Mouse (Mus musculus): ENCODE results near the gene Kcnd3. TPM values are rescaled to one million over a fixed set of nuclear protein-coding genes. Genes with fewer than 3 reads are reported as not detected.

Kcnd3 gene
- total RNA-seq, 2 experiments from 2014 or later: 0.70 to 0.88 TPM

DNA sequence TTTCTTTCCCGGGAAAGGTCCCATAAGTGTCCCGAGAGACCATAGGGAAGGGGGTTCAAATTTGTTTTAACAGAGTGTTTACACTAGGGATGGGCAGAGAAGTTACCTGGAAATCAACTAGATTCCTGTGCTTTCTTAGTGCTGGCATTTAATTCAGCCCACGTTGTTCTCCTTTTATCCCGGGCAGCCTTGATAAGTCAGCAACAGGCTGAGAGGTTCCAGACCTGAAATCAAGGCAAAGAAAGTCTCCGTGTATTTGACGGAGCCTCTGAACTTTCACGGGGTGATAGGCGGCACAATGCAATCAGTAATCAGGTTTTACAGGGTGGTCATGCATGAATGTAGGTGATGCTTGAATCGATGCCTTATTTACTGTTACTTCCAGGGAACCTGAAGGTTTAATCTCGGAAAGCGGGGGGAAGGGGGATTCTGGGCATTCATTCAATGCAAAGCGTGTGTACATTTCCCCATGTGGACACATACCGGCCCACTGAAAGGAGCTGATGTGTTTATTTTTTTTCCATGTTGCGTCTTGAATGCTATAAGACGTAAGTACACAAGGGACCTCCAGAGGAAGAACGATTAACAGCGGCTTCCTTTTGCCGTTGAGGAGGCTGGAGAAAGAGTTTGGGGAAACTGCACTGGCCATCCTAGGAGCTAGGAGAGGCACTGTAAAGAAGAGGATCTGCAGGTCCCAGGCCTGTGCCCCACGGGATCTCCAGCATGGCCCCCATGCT, 1.3 kb downstream of the Kcnd3 start:
- DNase-seq (ENCODE audit: low spot score in 2 of 2): no peak

- no peak for DNase-seq (ENCODE audit: low spot score in 2 of 2)
Measured at GRCm38 (mm10) chr3:105457657-105458056, 5.5 kb downstream of the Kcnd3 start.

GRCm38 (mm10) chr3:105466538-105466937, 14.4 kb downstream of the Kcnd3 start:
- no peak for DNase-seq (ENCODE audit: low spot score in 2 of 2)

- no peak for DNase-seq (ENCODE audit: low spot score in 2 of 2)
Measured at GRCm38 (mm10) chr3:105472564-105472963, 20.4 kb downstream of the Kcnd3 start.

DNA sequence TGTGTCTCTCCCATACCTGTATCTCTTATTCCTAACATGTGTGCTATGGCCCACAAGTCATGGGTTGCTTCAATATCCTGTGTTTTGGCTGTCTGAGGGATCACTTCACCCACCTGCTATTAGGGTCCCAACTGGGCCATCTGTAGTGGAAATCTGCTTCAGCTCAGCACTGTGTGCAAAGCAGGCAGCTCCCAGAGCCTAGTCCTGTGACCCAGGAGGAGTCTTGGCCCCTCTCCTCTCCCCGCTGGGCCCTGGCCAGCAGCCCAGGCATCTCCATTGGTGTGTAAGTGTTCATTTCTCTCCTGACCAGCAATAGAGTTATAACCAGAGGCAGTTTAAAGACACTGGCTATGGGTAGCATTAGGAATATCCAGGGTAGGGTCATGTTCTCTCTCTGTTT, 24.3 kb downstream of the Kcnd3 start:
- no peak for DNase-seq (ENCODE audit: low spot score in 2 of 2)

DNA sequence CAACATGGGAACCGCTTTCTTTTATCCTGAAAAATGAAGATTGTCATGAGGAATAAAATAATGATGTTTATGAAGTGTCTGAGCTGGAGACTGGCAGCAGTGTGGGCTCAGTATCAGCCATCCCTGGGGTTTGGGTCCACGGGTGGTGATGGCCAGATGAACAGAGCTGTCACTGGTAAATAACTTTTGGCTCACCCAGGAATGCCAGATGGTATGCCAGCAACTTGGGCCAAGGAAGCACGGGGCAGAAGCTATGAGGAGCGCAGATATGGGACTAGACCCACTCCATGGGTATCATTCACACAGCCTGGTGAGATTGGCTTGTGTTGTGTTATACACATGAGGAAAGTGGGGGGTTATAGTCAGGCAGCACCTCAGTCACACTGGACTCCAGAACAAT, 26.7 kb downstream of the Kcnd3 start:
- no peak for DNase-seq (ENCODE audit: low spot score in 2 of 2)

DNA sequence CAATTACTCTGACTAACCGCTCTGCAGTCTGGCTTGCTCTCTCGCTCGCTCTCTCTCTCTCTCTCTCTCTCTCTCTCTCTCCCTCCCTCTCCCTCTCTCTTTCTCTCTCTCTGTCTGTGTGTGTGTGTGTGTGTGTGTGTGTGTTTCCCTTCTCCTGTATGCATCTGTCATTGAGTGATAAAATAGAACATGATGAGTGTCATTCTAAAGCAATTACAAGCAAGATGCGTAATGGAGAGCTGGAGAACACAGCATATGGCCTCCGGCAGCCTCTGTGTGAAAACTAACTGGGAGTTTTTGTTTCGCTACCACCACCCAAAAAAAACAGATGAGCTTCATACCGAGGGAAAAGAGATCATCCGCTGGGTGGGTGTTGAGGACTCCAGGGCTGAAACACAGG, 29.3 kb downstream of the Kcnd3 start:
- DNase-seq (ENCODE audit: low spot score in 2 of 2): no peak

GRCm38 (mm10) chr3:105483651-105484052, 31.5 kb downstream of the Kcnd3 start:
- DNase-seq (ENCODE audit: low spot score in 2 of 2): no peak

GRCm38 (mm10) chr3:105487171-105487570, 35.0 kb downstream of the Kcnd3 start:
- DNase-seq (ENCODE audit: low spot score in 2 of 2): peak in 1 of 2 experiments; percentile 15

GRCm38 (mm10) chr3:105489607-105490006, 37.5 kb downstream of the Kcnd3 start:
- no peak for DNase-seq (ENCODE audit: low spot score in 2 of 2)

- no peak for DNase-seq (ENCODE audit: low spot score in 2 of 2)
Measured at GRCm38 (mm10) chr3:105494886-105495285, 42.8 kb downstream of the Kcnd3 start.

- no peak for DNase-seq (ENCODE audit: low spot score in 2 of 2)
Measured at GRCm38 (mm10) chr3:105496216-105496615, 44.1 kb downstream of the Kcnd3 start.

DNA sequence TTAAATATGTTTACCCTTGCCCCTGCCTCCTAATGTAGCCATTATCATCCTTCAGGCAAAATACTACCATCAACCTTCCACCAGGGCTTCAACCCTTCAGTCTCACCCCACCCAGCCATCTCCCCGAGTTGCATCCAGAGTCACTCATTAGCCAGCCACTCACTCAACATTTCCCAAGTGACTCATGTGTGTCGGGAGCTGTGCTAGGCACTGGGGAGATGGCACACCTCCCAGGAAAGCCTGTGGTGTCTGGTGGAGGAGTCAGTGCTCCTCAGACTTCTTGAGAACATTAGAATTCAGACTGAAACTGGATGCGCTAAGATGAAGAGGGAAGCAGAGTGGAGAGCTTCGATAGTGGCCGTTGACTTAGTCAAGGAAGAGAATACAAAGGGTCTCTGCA, 44.8 kb downstream of the Kcnd3 start:
- no peak for DNase-seq (ENCODE audit: low spot score in 2 of 2)

DNA sequence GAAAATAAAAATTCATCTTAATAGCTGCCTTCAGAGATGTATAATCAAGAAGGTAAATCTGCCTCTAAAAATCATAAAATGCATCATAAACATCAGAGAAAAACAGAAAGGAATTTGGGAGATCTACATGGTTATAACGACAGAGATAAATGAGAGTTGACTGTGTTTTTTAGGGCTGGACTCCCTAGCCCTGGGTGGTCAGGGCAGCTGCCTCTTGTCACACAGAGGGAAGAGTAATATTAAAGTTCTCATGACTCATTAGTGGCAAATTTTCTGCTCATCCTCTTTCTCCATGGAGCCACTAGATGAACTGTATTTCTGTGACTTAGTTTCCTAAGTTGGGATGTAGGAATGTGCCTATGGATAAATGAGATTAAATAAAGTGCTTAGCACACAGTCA, 48.9 kb downstream of the Kcnd3 start:
- no peak for DNase-seq (ENCODE audit: low spot score in 2 of 2)

- no peak for DNase-seq (ENCODE audit: low spot score in 2 of 2)
Measured at GRCm38 (mm10) chr3:105504272-105504671, 52.1 kb downstream of the Kcnd3 start.

- no peak for DNase-seq (ENCODE audit: low spot score in 2 of 2)
Measured at GRCm38 (mm10) chr3:105505161-105505872, 53.2 kb downstream of the Kcnd3 start.

DNA sequence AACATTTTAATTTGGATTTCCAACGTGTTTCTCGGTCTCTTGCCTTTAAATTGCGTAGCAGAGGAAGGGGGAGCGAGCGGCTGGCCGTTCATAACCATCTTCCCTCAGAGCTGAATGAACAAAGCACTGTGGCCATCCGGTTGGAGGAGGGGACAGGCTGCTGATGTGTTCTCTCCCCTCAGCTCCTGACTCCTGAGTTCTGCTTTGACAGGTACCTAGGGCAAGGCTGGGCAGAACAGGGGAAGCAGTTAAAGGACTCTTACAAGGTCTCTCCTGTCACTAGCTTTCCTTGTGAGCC, 53.7 kb downstream of the Kcnd3 start:
- DNase-seq (ENCODE audit: low spot score in 2 of 2): no peak

DNA sequence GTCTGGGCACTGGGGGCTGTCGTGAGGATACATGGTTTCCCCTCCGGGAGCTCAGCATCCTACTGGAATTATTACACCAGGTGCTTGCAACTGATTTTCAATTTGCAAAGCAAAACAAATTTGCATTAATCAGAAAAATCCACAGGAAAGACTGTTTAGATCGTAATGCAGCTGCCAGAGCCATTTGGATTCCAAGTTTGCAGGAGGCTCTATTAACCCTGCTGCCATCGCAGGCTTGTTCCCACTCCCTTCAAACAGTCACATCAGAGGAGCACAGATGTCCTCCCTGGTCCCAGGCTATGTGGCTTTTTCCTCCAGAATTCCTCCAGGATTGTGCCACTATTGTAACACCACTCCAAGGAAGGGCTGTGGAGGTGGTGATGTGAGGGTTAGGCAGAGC, 54.5 kb downstream of the Kcnd3 start:
- DNase-seq (ENCODE audit: low spot score in 2 of 2): no peak

DNA sequence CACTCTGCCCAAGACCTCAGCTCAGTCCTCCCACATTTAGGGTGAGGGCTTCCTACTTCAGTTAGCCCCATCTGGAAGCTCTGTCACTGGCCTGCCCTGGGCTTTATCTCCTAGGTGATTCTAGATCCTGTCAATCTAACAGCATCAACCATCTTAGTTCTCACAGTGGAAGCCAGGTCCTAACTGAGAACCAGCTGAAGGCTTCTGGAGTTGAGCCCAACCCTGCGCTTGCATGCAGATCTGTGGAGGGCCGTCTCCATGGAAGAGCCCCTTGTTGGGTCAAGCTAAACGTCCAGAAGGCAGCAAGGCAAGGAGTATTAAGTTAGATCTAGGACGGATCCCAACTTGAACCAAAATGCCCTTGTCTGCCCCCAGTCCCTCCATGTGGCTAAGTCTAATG, 57.2 kb downstream of the Kcnd3 start:
- DNase-seq (ENCODE audit: low spot score in 2 of 2): no peak

DNA sequence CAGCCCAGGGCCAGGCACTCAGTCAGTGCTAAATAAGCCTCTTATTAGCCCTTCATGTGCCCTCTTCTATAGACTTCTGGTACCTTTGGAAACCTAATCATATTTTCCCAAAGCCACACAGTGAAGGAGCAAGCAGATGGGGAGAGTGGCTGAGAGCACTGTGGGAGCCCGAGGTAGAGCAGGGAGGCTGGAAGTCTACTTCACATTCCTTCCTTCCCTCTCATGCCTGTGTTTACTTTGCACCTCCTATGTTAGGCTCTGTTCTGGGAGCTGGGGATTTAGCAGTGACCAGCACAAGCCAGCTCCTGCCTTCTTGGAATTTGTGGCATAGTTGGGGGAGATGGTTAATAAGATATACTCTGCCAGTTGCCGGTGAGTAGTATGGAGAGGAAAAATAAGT, 59.7 kb downstream of the Kcnd3 start:
- no peak for DNase-seq (ENCODE audit: low spot score in 2 of 2)

DNA sequence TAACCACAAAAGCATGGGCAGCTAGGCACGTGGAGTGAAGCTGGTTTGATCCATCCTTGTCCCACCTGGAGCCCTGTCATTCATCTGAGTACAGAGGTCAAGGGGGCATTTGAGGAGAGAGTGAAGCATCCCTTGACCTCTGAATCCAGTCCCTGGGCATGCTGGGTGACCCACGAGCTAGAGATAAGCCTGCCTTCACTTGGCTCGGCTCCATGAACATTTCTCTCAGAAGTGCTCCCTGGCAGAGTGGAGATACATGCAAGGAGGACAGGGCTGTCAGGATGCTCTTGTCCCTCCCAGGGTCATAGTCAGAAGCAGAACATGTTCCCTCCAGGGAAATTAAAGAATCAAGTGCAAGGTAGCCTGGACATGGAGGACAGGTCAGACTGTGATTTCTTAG, 62.1 kb downstream of the Kcnd3 start:
- no peak for DNase-seq (ENCODE audit: low spot score in 2 of 2)

DNA sequence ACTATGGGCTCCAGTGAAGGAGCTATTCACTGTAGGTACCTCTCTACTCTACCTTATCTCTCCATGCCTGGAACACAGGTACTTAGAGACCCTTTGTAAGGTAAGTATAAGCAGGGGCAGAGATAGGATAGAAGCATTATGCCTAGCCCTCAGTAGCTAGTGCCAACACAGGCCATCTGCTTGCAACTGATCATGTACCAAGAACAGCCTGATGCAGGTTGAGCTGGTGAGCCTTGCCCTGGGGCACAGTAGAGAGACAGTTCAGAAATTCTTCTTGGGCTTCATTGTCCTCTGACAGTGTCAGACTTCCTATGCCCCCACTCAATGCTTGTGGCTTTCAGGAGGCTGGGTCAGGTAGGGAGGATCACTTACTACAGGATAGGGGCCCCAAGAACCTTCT, 62.9 kb downstream of the Kcnd3 start:
- no peak for DNase-seq (ENCODE audit: low spot score in 2 of 2)

GRCm38 (mm10) chr3:105515640-105516039, 63.5 kb downstream of the Kcnd3 start:
- DNase-seq (ENCODE audit: low spot score in 2 of 2): no peak

All from gastrocnemius, postnatal 4 days (tissue).